Mouse (Mus musculus): Measurements from ENCODE around the gene Gm20683.
A peak's percentile ranks its signal among the peaks of the same experiment; 100 is the strongest.
"Not testable (repeated sequence)": the region's sequence is repeated elsewhere in the genome, so short reads cannot be mapped to it uniquely, and the experiment has no call there.

Gm20683 gene

GRCm38 (mm10) chr17:25828223-25828594, 13.4 kb downstream of the Gm20683 start:
- no peak for DNase-seq (ENCODE audit: low spot score in 2 of 2)

- no peak for DNase-seq (ENCODE audit: low spot score in 2 of 2)
These were observed 13.9 kb downstream of the Gm20683 start for GRCm38 (mm10) chr17:25827546-25828222.

GRCm38 (mm10) chr17:25827011-25827410, 14.6 kb downstream of the Gm20683 start:
- DNase-seq (ENCODE audit: low spot score in 2 of 2): no peak

GRCm38 (mm10) chr17:25825984-25826570, 15.5 kb downstream of the Gm20683 start:
- no peak for DNase-seq (ENCODE audit: low spot score in 2 of 2)

- no peak for DNase-seq (ENCODE audit: low spot score in 2 of 2)
These were observed 16.3 kb downstream of the Gm20683 start for GRCm38 (mm10) chr17:25825311-25825710.

GRCm38 (mm10) chr17:25824362-25825142, 17.0 kb downstream of the Gm20683 start:
- DNase-seq (ENCODE audit: low spot score in 2 of 2): no peak

GRCm38 (mm10) chr17:25823452-25823851, 18.1 kb downstream of the Gm20683 start, which contains the start of gene Wdr24:
TSS of gene Wdr24 (plus strand) at chr17:25823627.
- peak in 1 of 2 experiments; percentile 56 for DNase-seq (ENCODE audit: low spot score in 2 of 2)

- DNase-seq (ENCODE audit: low spot score in 2 of 2): no peak
These were observed 22.4 kb downstream of the Gm20683 start for GRCm38 (mm10) chr17:25818851-25819780.

- DNase-seq (ENCODE audit: low spot score in 2 of 2): no peak
These were observed 23.9 kb downstream of the Gm20683 start for GRCm38 (mm10) chr17:25817662-25818061.

GRCm38 (mm10) chr17:25813471-25813870, 28.1 kb downstream of the Gm20683 start:
- DNase-seq (ENCODE audit: low spot score in 2 of 2): peak; percentile 67 to 70

- no peak for DNase-seq (ENCODE audit: low spot score in 2 of 2)
These were observed 30.7 kb downstream of the Gm20683 start for GRCm38 (mm10) chr17:25810890-25811289.

- DNase-seq (ENCODE audit: low spot score in 2 of 2): no peak
These were observed 31.8 kb downstream of the Gm20683 start for GRCm38 (mm10) chr17:25809606-25810340.

- no peak for DNase-seq (ENCODE audit: low spot score in 2 of 2)
These were observed 32.6 kb downstream of the Gm20683 start, which contains the start of gene Fbxl16 for GRCm38 (mm10) chr17:25808789-25809605. TSS of gene Fbxl16 (plus strand) at chr17:25809085.

GRCm38 (mm10) chr17:25808028-25808427, 33.5 kb downstream of the Gm20683 start:
- no peak for DNase-seq (ENCODE audit: low spot score in 2 of 2)

GRCm38 (mm10) chr17:25807452-25807851, 34.1 kb downstream of the Gm20683 start:
- not testable (repeated sequence) for DNase-seq (ENCODE audit: low spot score in 2 of 2)

- DNase-seq (ENCODE audit: low spot score in 2 of 2): no peak
These were observed 35.1 kb downstream of the Gm20683 start for GRCm38 (mm10) chr17:25806507-25806906.

- no peak for DNase-seq (ENCODE audit: low spot score in 2 of 2)
These were observed 38.6 kb downstream of the Gm20683 start for GRCm38 (mm10) chr17:25802825-25803517.

- peak in 1 of 2 experiments; percentile 39 for DNase-seq (ENCODE audit: low spot score in 2 of 2)
These were observed 40.5 kb downstream of the Gm20683 start for GRCm38 (mm10) chr17:25801029-25801428.

- peak; percentile 74 to 82 for DNase-seq (ENCODE audit: low spot score in 2 of 2)
These were observed 44.6 kb downstream of the Gm20683 start, which contains the start of gene Metrn for GRCm38 (mm10) chr17:25796951-25797369. TSS of gene Metrn (minus strand) at chr17:25797136.

Measured in urinary bladder, adult 18-20 months (tissue).